9 mouse cellular contexts compared by ENCODE assay signal in the genomic region with DNA sequence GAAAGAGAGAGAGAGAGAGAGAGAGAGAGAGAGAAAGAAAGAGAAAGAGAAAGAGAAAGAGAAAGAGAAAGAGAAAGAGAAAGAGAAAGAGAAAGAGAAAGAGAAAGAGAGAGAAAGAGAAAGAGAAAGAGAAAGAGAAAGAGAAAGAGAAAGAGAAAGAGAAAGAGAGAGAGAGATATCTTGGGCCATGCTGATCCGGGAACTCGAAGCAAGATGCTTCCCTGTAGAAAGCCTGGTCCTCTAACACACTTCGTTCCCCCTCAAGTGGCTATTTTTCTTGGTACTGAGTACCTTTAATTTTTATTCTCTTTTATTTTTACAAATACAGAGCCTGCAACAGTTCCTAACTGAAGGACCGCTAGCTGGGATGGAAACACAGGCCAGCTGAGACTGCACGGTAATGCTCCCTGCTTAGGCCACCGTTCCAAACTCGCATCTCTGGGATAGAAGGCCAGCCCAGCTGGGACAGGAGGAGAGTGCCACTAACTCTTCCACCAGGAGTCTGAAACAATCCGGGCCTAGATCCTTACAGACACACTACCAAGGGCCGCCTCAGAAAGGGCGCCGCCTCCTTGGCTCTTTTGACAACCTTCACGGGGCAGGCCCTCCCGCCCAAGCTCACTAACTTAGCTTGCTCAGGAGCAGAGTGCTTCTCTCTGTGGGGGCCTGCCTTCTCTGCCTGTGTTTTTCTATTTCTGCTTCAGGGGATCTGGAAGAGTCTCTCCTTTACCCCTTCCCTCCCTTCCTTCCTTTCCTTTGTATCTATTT. TPM values are rescaled to one million over a fixed set of nuclear protein-coding genes. Genes with fewer than 3 reads are reported as not detected.
DNase-seq lines count a peak whose midpoint lies in the region; ATAC-seq and TF ChIP-seq lines count a peak whose summit lies in the region.
"Had no signal": no experiment of that assay in that cellular context is flagged by ENCODE, and none has a peak within 500 bp of the region (broad histone marks: within the 10 kb centered on the region; RNA-seq: fewer than 3 reads in every experiment).

No protein-coding gene starts in this region.

- DNase-seq in heart, postnatal 0 days (ENCODE audit: low spot score), result no peak
- no peak for DNase-seq in heart, adult 2 months
- DNase-seq in brain, embryonic 14.5 days (ENCODE audit: low read depth), result peak; percentile 69
- peak; percentile 27 for DNase-seq in naive thymus-derived CD4-positive, alpha-beta T cell, adult 2 months (ENCODE audit: low read depth)
- DNase-seq in yolk sac, embryonic 10.5 days (ENCODE audit: low spot score), result no peak
- no peak for DNase-seq in urinary bladder, postnatal 10 days (ENCODE audit: low spot score)
- no peak for DNase-seq in frontal cortex, adult 2 months (ENCODE audit: extremely low spot score in 1 of 2, low spot score in 1 of 2)
- DNase-seq: left cerebral cortex, postnatal 4 days had no signal

- peak overlapping the region; percentile 7; the same call in 1 of the 2 replicates for H3K27ac ChIP-seq in heart, postnatal 0 days (ENCODE audit: low read depth)
- no peak overlapping the region; the same call in 1 of the 2 replicates for H3K27ac ChIP-seq in heart, adult 2 months
- H3K27ac ChIP-seq in hindbrain, embryonic 16.5 days (ENCODE audit: low read depth, low read length), result peak overlapping the region; percentile 36; the same call in 1 of the 2 replicates

- no peak for TF ChIP-seq CTCF in heart, postnatal 0 days (IDR thresholded peaks at IDR 0.05; ENCODE audit: low read depth)
- TF ChIP-seq CTCF in heart, adult 2 months (IDR thresholded peaks at IDR 0.05), result no peak
- no peak for TF ChIP-seq CTCF in brain, embryonic 14.5 days (IDR thresholded peaks at IDR 0.05; ENCODE audit: borderline replicate concordance, extremely low read depth, insufficient read depth, insufficient read length)

- TF ChIP-seq POLR2A in heart, adult 2 months (IDR thresholded peaks at IDR 0.05; ENCODE audit: insufficient read depth, low read depth, low read length), result no peak
- TF ChIP-seq POLR2A in brain, embryonic 14.5 days (IDR thresholded peaks at IDR 0.05; ENCODE audit: borderline replicate concordance, extremely low read depth, insufficient read depth, insufficient read length, poor library complexity, severe bottlenecking), result no peak

- peaks cover 16% of the 10 kb centered on the region; the same call in 1 of the 2 replicates for H3K36me3 ChIP-seq in heart, postnatal 0 days (replicated peaks; ENCODE audit: control insufficient read depth, insufficient read depth, low read length)
- peaks cover 7% of the 10 kb centered on the region for H3K36me3 ChIP-seq in heart, adult 2 months (ENCODE audit: control insufficient read depth, insufficient read depth, low read length)
- H3K36me3 ChIP-seq in hindbrain, embryonic 16.5 days (ENCODE audit: control insufficient read depth, insufficient read depth, low read length), result no peaks in the 10 kb centered on the region

- no peaks in the 10 kb centered on the region for H3K9me3 ChIP-seq in heart, postnatal 0 days (replicated peaks; ENCODE audit: control insufficient read depth, low read length)
- no peaks in the 10 kb centered on the region for H3K9me3 ChIP-seq in hindbrain, embryonic 16.5 days (ENCODE audit: control insufficient read depth, low read length)

- H3K27me3 ChIP-seq in heart, postnatal 0 days (ENCODE audit: control insufficient read depth, insufficient read depth, low read length), result no peaks in the 10 kb centered on the region
- H3K27me3 ChIP-seq in heart, adult 2 months (ENCODE audit: control insufficient read depth, insufficient read depth, low read length), result no peaks in the 10 kb centered on the region
- H3K27me3 ChIP-seq in hindbrain, embryonic 16.5 days (replicated peaks; ENCODE audit: control insufficient read depth, insufficient read depth, low read length), result no peaks in the 10 kb centered on the region

- 53% methylated on average over 13 of the region's 13 CpGs for WGBS in heart, postnatal 0 days
- 63% methylated on average over 13 of the region's 13 CpGs for WGBS in heart, adult 2 months
- WGBS in hindbrain, embryonic 16.5 days, result 24% methylated on average over 13 of the region's 13 CpGs

- H3K4me3 ChIP-seq in heart, postnatal 0 days (ENCODE audit: low read depth, low read length), result no peak overlapping the region
- no peak overlapping the region for H3K4me3 ChIP-seq in heart, adult 2 months
- no peak overlapping the region for H3K4me3 ChIP-seq in hindbrain, embryonic 16.5 days (ENCODE audit: low read length)

- H3K4me1 ChIP-seq in heart, postnatal 0 days (ENCODE audit: control insufficient read depth, insufficient read depth), result peaks cover 55% of the 10 kb centered on the region
- H3K4me1 ChIP-seq in heart, adult 2 months (ENCODE audit: control insufficient read depth, insufficient read depth, low read length), result peaks cover 6% of the 10 kb centered on the region
- peaks cover 68% of the 10 kb centered on the region for H3K4me1 ChIP-seq in hindbrain, embryonic 16.5 days (ENCODE audit: control insufficient read depth, insufficient read depth, low read depth, low read length)

- no peak overlapping the region for H3K9ac ChIP-seq in heart, postnatal 0 days (replicated peaks; ENCODE audit: low read depth, low read length)
- no peak overlapping the region for H3K9ac ChIP-seq in heart, adult 2 months (ENCODE audit: low read depth, low read length)
- peak overlapping the region; percentile 33; the same call in 1 of the 2 replicates for H3K9ac ChIP-seq in hindbrain, embryonic 16.5 days (ENCODE audit: low read depth, low read length)

- no peak for ATAC-seq in heart, postnatal 0 days (ENCODE audit: insufficient read depth, low read depth)
- no peak for ATAC-seq in hindbrain, embryonic 16.5 days

- intact Hi-C loops in heart, adult 2 months (cut with DNase I), result loop anchor here (5.0 kb wide), 1 partner anchor 36 kb away; no protein-coding TSS in a partner anchor

- H3K79me2 ChIP-seq in heart, adult 2 months (replicated peaks; ENCODE audit: control insufficient read depth, insufficient read depth, low read length), result no peaks in the 10 kb centered on the region

- no peak for TF ChIP-seq EP300 in heart, postnatal 0 days (IDR thresholded peaks at IDR 0.05; ENCODE audit: low read depth)
- TF ChIP-seq EP300 in heart, adult 2 months (IDR thresholded peaks at IDR 0.05; ENCODE audit: insufficient read depth, low read depth, low read length), result no peak

- H3K4me2 ChIP-seq in heart, postnatal 0 days (ENCODE audit: low read depth, low read length), result peak overlapping the region; percentile 1; the same call in 1 of the 2 replicates
- no peak overlapping the region; the same call in 1 of the 2 replicates for H3K4me2 ChIP-seq in hindbrain, embryonic 16.5 days (ENCODE audit: low read length)

RNA-seq across cellular contexts. Expression of a gene that starts 25.1 kb away (rescaled TPM):
- 94.6 and 114 TPM in 2 replicates for total RNA-seq in heart, postnatal 0 days (2014; rRNA removed; ENCODE audit: low replicate concordance)
- 20.6 and 22.1 TPM in 2 replicates for polyA plus RNA-seq in heart, postnatal 0 days (2015; fragmentation: Nextera tagmentation; extraction: Ambion mirVana)
- 100 to 1,000 TPM; 176 to 208 TPM for total RNA-seq in heart, adult 2 months (2021)
- polyA plus RNA-seq in heart, adult 2 months (2012; rRNA removed), result 42.5 and 65.9 TPM in 2 replicates
- 74.1 and 90.4 TPM in 2 replicates for polyA plus RNA-seq in brain, embryonic 14.5 days (2012; rRNA removed)
- polyA plus RNA-seq in hindbrain, embryonic 16.5 days (2015; fragmentation: Nextera tagmentation; extraction: Ambion mirVana), result 28.8 and 31.0 TPM in 2 replicates
- polyA plus RNA-seq in frontal cortex, adult 2 months (2012; rRNA removed), result 77.1 and 82.2 TPM in 2 replicates

Comparison
In these comparisons a context has a peak if more than half of its experiments do, and no peak if none do; other contexts are left out.
1. DNase-seq: peak in brain, embryonic 14.5 days (single experiment) and naive thymus-derived CD4-positive, alpha-beta T cell, adult 2 months (single experiment); none in heart, postnatal 0 days (single experiment), heart, adult 2 months (0 of 2), yolk sac, embryonic 10.5 days (single experiment), urinary bladder, postnatal 10 days (single experiment) and frontal cortex, adult 2 months (0 of 2).